Mouse (Mus musculus) ES-E14 (cell line): Measurements from ENCODE around the gene Adipor1. TPM values are rescaled to one million over a fixed set of nuclear protein-coding genes. Genes with fewer than 3 reads are reported as not detected.

ENCODE experiments used
- DNase-seq: peaks from one replicate; pipeline ENCODE4 v3.0.0-alpha.2; 2013; ENCODE audit warnings: low read depth, low spot score
- H3K27ac ChIP-seq: 2 replicates; pipeline ENCODE4 v1.5.1; 2012; ENCODE audit warnings: low read depth, mild to moderate bottlenecking, low read length, moderate library complexity, mixed read lengths; ENCODE audit not compliant: poor library complexity, insufficient read depth, severe bottlenecking
- H3K36me3 ChIP-seq: 2 replicates; pipeline ENCODE4 v1.6.1; 2012; ENCODE audit warnings: mild to moderate bottlenecking, low read length, moderate library complexity, mixed read lengths; ENCODE audit not compliant: control insufficient read depth, poor library complexity, insufficient read depth, severe bottlenecking
- H3K4me1 ChIP-seq, 2 experiments: fragments of 150-350 bp in 1 of 2; sonication (generic) in 1 of 2; 2 replicates each; pipeline ENCODE4 v1.6.1; 2012; ENCODE audit warnings: low read length in 2 of 2, mild to moderate bottlenecking in 1 of 2, mixed read lengths in 1 of 2; ENCODE audit not compliant: control insufficient read depth in 2 of 2, insufficient read depth in 2 of 2, poor library complexity in 1 of 2
- H3K4me3 ChIP-seq, 2 experiments: fragments of 150-350 bp in 1 of 2; sonication (generic) in 1 of 2; 2 replicates each; pipeline ENCODE4 v1.5.1; 2012; ENCODE audit warnings: low read length in 2 of 2, low read depth in 1 of 2, mild to moderate bottlenecking in 1 of 2, mixed read lengths in 1 of 2; ENCODE audit not compliant: insufficient read depth in 1 of 2, poor library complexity in 1 of 2, severe bottlenecking in 1 of 2
- H3K9ac ChIP-seq: 2 replicates; pipeline ENCODE4 v1.6.1; 2012; ENCODE audit warnings: low read depth, mild to moderate bottlenecking, low read length, mixed read lengths; ENCODE audit not compliant: poor library complexity, insufficient read depth, severe bottlenecking
- H3K9me3 ChIP-seq: fragments of 150-350 bp; sonication (generic); 2 replicates; pipeline ENCODE4 v1.6.1; 2012; ENCODE audit warnings: low read depth, mild to moderate bottlenecking, low read length; ENCODE audit not compliant: control insufficient read depth, insufficient read depth
- CHD2 ChIP-seq: IDR thresholded peaks from 2 replicates; pipeline ENCODE4 v1.6.1; 2014; ENCODE audit warnings: mild to moderate bottlenecking, low read depth, low read length, inconsistent platforms
- HCFC1 ChIP-seq: IDR thresholded peaks from 2 replicates; pipeline ENCODE4 v1.6.1; 2012; ENCODE audit warnings: low read length, inconsistent platforms, borderline replicate concordance; ENCODE audit not compliant: insufficient read depth
- MAFK ChIP-seq: IDR thresholded peaks from 2 replicates; pipeline ENCODE4 v1.6.1; 2014; ENCODE audit warnings: mild to moderate bottlenecking, low read depth, low read length, inconsistent platforms; ENCODE audit not compliant: insufficient read depth
- ZC3H11A ChIP-seq: IDR thresholded peaks from 2 replicates; pipeline ENCODE4 v1.6.1; 2012; ENCODE audit warnings: low read depth, mild to moderate bottlenecking, inconsistent platforms, low read length, borderline replicate concordance
- ZNF384 ChIP-seq: IDR thresholded peaks from 2 replicates; pipeline ENCODE4 v1.6.1; 2012; ENCODE audit warnings: low read depth, low read length, inconsistent platforms
- in situ Hi-C, 2 experiments: fragments of 600-800 bp; cut with MboI; formaldehyde crosslinking; loops; one replicate each; pipeline ENCODE4 v1.15.1; 2025; ENCODE audit warnings: low sequenced_read_pairs in 2 of 2, inconsistent platforms in 1 of 2; ENCODE audit not compliant: unreplicated experiment in 2 of 2
- total RNA-seq: library from RNA; depleted of rRNA; stranded (reverse); fragments of 300-350 nt; gene quantifications from 2 replicates; pipeline ENCODE4 v1.2.3, GENCODE M21; 2012; rRNA removed

The Adipor1 gene
- total RNA-seq: 80.6 and 88.0 TPM in 2 replicates

DNA sequence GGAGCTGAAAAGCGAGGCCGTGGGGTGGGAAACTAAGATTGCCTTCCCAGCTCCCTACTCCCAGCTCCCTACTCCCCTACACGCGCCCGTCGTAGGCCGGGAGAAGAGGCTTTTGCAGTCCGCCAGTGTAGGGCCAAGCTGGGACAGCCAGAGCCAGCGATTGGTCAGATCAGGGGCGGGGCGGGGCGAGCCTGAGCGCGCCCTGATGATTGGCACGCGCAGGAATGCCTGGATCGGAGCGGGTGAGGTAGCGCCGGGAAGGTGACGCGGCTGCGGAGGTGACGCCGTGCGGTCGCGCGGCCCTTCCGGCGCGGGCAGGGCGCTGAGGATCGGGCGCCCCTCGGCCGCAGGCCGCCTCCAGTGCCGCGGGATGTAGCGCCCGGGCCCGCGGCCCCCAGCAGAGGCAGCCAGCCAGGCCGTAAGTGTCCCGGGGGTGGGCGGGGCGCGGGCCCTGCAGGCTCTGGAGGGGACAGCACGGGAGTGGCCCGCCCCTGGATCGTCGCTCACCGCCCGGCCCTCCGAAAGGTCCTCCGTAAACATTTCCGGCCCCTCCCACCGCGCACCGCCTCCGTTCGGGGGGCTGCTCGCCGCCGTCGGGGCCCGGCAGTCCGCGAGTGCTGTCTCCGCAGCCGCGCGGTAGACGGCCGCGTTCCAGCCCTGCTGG lies at the start of gene Adipor1:
TSS of gene Adipor1 (plus strand) at position 211 of the 664 bp plus-strand sequence.
- Histone ChIP-seq H3K9ac (peak within 1 kb of the TSS; percentile 86), H3K27ac (peak within 1 kb of the TSS; percentile 79), H3K4me3 (peak within 1 kb of the TSS; percentile 82 to 90), H3K4me1 (peaks cover 13 to 18% of the 10 kb centered on the region in 2 experiments; a peak in 3 of 4 replicates), H3K9me3 (no peaks in the 10 kb centered on the region), H3K36me3 (peaks cover 15% of the 10 kb centered on the region)
- in situ Hi-C loops: no loop called here
- DNase-seq: peak; percentile 91
- TF ChIP-seq HCFC1 (no peak; the same call in 1 of the 2 replicates), ZC3H11A (no peak), CHD2 (no peak), MAFK (no peak), ZNF384 (no peak)

DNA sequence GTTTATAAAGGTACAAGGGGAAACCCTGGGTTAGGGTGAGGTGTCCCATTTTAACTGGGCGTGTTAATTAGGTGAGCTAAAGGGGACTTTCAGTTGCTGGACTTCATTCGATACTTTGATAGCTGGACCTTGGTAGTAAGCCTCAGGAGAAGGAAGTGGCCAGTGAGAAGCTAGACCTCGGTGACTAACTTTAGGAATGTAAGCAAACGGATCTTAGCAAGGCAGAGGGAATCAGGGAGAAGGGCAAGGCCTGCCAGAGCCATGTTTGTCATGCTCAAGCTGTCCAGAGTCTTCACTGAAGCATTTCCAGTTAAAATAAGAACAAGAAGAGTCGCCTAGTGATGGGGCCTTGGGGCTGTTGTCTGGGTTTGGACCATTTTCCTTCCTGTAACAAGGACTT lies 49.7 kb upstream of the Adipor1 start:
- no peak for TF ChIP-seq ZC3H11A
- TF ChIP-seq ZNF384: no peak
- Histone ChIP-seq H3K36me3 (no peaks in the 10 kb centered on the region), H3K9me3 (peaks cover 2% of the 10 kb centered on the region; the same call in 1 of the 2 replicates), H3K9ac (no peak overlapping the region), H3K27ac (no peak overlapping the region), H3K4me1 (peaks cover 0 to 3% of the 10 kb centered on the region in 2 experiments; a peak in 1 of 4 replicates), H3K4me3 (no peak overlapping the region)
- no peak for DNase-seq
- in situ Hi-C loops: no loop called here

DNA sequence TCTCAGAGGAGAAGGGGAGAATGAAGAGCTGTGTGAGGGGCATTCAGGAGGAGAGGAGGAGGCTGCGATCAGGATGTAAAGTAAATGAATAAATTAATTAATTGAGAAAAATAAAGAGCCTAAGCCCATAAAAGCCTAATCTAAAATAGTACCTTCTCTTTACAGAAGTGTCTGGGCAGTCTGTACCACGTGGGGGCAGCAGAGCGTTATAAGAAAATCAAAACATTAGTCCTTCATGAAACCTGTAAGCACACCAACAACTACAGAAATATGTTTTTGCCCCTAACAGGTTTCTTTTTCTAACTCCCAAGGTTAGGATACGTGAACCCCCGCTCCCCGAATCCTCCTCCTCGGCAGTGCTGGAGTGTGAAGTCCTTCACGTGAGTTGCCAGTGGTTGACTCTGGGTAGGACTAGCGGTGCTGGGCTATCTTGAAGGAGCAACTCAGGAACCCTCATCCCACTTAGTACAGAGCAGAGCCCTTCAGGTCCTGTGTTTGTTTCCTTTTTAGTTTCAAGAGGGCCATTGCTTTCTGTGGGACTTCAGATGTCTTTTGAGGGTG lies 46.3 kb upstream of the Adipor1 start:
- Histone ChIP-seq H3K4me1 (no peaks in the 10 kb centered on the region), H3K36me3 (no peaks in the 10 kb centered on the region), H3K9me3 (peaks cover 2% of the 10 kb centered on the region; the same call in 1 of the 2 replicates), H3K4me3 (no peak overlapping the region), H3K27ac (no peak overlapping the region), H3K9ac (no peak overlapping the region)
- TF ChIP-seq ZC3H11A (peak; percentile 64; the same call in 1 of the 2 replicates), MAFK (no peak)
- in situ Hi-C loops: no loop called here
- DNase-seq: peak; percentile 54

DNA sequence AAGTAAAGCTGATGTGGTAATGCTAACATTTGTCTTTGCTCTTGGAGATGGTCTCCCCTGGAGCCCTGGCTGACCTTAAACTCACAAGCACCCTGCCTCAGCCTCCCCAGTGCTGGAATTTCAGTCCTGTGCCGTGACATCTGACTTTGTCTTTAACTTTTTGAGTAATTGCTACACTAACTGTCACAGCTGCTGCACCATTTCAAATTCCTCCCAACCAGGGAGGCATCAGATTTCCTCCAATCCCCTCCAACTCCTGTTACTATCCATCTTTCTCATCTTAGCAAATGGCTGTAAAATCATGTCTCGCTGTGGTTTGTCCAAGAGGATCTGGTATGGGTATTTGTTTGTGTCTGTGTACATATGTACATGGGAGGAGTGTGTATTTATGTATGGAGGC lies 41.1 kb upstream of the Adipor1 start:
- no peaks in the 10 kb centered on the region for H3K4me1 ChIP-seq
- in situ Hi-C loops: no loop called here
- no peaks in the 10 kb centered on the region for H3K36me3 ChIP-seq
- H3K9ac ChIP-seq: no peak overlapping the region
- no peak overlapping the region for H3K4me3 ChIP-seq
- H3K27ac ChIP-seq: no peak overlapping the region
- H3K9me3 ChIP-seq: peaks cover 2% of the 10 kb centered on the region; the same call in 1 of the 2 replicates
- TF ChIP-seq HCFC1 (no peak), MAFK (no peak), CHD2 (no peak), ZC3H11A (no peak), ZNF384 (no peak)
- DNase-seq: no peak

DNA sequence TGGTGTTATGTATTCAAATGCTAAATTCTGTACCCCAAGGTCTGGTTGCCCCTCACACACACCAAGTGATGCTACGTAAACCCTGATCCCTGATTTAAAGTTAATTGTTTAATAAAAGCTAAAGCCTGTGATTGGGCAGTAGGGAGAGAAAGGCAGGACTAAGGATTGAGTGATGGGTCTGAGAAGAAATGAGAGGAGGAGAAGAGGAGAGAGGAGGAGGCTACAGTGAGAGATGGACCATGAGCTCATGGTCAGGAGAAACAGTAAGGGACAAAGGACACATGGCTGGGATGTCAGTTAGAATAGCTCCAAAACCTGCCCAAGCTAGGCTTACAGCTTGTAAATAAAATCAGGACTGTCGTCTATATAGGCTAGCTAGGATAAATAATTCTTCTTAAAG lies 34.1 kb upstream of the Adipor1 start:
- H3K4me1 ChIP-seq: peaks cover 4 to 5% of the 10 kb centered on the region in 2 experiments; a peak in 3 of 4 replicates
- H3K9me3 ChIP-seq: no peaks in the 10 kb centered on the region
- TF ChIP-seq ZNF384 (no peak), HCFC1 (no peak), ZC3H11A (no peak), CHD2 (no peak), MAFK (no peak)
- no peak overlapping the region for H3K27ac ChIP-seq
- in situ Hi-C loops: no loop called here
- H3K4me3 ChIP-seq: no peak overlapping the region
- no peaks in the 10 kb centered on the region for H3K36me3 ChIP-seq
- DNase-seq: no peak
- H3K9ac ChIP-seq: no peak overlapping the region
